Mouse (Mus musculus) kidney, adult 18-20 months (tissue): Measurements from ENCODE around the gene Sirt5.
A peak's percentile ranks its signal among the peaks of the same experiment; 100 is the strongest.

Experiments used
- DNase-seq: peaks from one replicate; pipeline ENCODE4 v3.0.0; 2021

Sirt5 gene

DNA sequence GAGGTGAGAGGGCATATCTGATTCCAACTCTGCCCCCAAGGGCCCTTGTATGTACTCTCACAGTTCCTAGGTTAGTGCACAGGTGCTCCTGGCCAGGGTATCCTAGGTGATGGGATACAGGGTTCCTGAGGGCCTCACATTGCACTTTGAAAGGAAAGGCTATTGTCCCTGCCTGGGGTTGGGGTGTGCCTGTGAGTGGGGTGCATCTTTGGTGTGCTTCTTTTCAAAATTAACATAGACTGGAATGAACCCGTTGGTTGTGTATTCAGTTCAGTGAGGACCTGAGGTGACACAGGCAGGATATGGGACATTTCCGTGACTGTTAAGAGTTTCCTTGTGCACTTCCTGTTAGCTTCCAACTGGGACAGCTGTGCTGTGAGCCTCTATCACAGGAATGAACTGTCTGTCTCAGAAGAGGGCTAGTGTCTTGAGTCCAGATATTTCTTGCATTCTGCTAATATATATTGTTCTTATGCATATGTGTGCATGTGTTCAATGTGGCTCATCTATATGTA lies 9.7 kb downstream of the Sirt5 start:
- DNase-seq: no peak

DNA sequence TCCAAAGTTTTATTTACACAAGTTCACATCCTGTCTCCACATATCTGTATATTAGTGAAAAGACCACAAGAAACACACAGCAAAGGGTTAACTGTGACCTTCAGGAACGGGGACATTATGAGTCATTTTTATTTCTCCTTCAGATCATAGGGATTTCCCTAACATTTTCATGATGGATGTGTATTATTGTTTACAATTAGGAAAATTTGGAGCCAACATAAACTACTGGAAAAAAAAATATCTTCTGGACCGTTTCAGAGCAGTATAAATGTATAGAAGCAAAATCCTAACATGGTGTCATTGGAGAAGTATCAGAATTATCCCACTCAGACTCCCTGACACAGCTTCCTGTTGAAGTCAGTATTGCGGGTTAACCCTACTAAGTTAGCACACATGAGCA lies 14.7 kb downstream of the Sirt5 start:
- DNase-seq: no peak

DNA sequence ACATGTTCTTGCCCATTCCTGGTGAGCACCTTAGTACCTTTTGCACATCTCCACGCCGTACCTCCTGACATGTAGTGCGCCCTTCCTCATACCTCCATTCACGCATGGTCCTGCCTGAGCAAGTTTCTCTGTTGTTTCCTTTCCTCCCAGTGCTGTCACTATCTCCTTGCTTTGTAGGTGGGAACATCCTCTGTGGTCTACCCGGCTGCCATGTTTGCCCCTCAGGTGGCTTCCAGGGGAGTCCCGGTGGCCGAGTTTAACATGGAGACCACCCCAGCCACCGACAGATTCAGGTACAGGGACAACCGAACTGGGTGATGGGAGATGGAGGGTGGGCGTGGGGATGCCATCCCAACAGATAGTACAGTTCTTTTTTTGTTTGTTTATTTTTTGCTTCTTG lies 20.0 kb downstream of the Sirt5 start:
- DNase-seq: no peak

DNA sequence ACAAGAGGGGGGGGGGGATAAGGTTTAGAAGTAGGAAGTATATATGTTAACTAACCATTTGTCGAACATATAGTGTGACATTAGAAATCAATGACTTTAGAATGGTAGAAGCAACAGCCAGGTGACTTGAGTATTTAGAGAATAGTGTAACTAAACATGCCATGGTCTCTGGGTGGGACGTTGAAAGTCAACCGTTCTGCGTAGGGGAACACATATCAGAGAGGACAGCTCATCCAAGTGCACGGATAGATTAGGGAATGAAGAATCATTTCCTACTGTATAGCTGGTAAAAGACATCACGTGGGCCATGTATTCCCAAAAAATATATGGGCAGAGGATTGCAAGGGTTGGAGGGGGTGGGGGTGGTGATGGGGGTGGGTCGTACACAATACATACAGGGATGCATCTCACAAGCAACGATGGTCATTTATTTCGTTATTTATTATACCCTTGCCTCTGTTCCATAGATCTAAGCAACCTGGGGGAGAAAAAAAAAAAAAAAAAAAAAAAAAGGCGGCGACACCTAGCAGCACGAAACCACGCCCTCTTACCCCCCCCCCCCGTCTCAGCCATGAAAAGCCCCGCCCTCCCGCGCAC lies 32.5 kb downstream of the Sirt5 start:
- DNase-seq: no peak

DNA sequence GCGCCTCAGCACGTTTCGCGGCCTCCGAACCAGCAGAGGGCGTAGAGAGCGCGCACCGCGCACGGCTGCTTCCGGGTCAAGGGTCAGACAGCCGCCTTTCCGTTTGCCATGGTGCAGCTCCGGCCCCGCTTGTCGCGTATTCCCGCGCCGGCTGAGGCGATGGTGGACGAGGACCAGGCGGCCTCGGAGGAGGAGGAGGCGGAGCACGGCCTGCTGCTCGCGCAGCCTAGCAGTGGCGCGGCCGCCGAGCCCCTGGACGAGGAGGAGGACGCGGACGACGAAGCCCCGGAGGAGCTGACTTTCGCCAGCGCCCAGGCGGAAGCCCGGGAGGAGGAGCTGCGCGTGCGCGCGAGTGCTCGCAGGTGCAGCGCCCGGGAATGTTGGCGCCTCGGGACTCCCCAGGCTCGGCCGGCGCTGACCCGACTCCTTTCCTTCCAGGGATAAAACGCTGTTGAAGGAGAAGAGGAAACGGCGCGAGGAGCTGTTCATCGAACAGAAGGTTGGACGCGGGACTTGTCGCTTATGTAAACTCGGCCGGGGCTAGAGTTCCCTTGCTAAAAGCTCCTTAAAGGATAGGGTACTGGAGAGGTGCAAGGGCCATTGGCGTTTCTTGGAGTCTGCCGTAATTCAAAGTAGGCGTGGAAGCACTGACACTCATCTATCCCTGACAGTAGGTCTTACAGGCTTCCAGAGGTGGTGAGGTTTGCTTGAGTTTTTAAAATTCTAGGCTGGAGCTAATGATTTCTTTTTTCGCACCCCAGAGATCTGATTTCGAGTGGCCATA lies 33.2 kb downstream of the Sirt5 start, which contains the start of gene Nol7:
TSS of gene Nol7 (plus strand) at position 94 of the 784 bp plus-strand sequence.
- DNase-seq: peak; percentile 99

DNA sequence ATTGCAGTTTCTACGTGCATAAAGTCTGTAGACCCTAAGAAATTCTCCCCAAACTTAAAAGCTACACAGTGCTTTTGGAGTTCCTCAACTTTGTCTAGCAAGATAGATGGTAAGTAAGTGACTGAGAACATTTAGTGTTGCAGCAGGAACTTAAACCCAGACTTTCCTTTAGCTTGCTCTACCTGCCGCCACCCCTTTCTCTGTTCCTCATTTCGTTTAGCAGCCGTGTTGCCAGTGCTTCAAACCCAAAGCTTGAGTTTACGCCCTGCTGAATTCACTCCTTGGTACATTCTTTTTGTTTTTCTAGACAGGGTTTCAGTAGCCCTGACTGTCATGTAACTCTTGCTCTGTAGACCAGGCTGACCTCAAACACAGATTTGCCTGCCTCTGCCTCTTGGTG lies 34.3 kb downstream of the Sirt5 start:
- DNase-seq: no peak

DNA sequence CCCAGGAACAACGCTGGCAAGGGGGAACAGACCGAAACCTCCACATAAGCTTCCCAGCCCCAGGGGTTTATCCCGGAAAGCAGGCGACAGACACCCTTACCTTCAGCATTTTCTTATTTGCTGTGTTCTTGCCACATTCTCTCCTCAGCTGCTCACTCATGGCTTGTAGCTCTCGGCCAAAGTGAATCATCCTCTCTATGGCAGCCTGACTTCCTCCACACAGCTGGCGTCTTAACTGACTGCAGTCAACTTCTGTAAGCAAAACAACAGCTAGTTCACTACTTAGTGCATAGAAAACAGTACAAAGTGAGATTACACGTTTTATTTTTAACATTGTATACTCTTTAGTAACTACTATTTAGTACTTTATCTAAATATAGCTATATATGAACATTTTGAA lies 47.0 kb downstream of the Sirt5 start:
- DNase-seq: no peak

DNA sequence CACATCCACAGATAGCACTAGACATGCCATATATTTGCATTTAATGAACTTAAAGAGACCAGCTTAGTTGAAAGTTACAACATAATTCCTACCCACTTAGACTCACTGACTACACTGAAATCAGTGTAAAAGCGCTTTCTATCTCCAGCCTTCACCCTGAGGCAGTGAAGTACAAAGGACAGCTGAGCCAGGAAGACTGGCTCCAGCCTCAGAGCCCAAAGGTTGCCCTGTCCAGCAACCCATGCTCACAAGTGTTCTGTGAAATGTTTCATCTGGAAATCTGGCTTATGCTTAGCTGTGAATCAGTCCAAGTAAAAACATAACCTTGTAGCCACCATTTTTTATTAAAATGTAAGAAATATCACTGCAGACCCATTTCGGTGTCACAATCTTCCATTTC lies 48.3 kb downstream of the Sirt5 start:
- DNase-seq: no peak

DNA sequence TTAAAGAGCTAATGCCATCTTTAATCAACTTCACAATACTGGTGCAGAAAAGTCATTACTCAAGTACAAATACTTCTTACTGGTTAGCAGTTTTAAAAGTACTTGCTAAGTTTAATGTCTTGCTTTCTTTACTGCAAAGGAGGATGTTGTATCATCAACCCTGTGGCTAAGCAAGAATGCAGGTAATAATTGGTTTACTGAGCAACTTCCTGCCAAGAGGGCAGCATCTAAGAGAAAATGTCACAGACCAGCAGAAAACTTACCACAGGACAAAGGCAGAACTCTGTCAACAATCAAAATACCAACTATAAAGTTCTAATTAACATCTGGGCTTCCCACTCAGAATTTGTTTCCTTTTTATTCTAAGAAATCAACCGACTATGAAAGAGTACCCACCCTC lies 50.0 kb downstream of the Sirt5 start:
- no peak for DNase-seq

DNA sequence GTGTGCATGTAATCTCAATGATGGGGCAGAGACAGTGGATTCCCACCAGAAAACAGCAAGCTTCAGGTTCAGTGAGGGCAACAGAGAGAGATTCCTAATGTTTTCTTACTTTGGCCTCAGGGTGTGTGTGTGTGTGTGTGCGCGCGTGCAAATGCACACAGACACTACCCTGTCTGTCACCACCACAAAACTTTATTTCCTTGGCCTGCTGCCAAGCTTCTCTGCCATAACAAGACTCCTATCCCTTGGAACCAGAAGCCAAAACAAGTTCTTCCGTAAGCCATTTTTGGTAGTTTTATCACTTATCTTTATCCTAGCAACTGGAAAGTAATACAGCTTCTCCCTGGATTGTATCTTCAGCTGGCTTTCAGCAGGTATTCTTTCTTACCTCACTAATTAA lies 63.1 kb downstream of the Sirt5 start:
- no peak for DNase-seq

DNA sequence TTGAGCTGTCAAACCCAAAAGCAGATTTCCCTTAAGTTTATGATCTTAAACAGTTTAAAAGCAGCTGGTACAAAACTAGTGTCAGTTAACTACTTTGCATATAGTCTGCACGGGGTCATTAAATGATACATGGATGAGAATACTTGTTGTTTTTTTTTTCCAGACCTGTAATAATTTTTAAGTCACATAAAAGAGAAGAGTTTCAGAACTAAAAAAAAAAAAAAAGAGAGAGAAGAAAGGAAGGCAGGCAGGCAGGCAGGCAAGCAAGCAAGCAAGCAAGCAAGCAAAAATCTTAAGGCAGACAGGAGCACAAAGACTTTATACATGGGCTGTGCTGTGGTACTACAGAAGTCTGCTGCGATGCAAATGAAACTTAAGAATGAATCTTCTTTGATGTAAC lies 68.1 kb downstream of the Sirt5 start:
- no peak for DNase-seq

DNA sequence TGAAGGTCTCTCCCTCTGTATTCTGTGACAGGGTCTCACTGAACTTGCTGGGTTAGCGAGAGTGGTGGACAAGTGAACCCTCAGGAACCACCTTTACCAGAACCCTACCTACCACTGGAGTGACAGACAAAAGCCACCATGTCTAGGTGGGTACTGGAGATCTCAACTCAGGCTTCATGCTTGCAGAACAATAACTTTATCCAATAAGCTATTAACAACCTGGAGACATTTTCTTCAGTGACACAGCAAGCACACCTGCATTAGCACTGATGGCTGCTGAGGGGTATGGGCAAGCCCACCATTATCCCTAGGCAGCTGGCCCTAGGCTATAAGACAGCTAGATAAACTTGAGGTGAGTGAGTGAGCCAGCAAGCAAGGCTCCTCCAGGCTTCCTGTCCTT lies 75.1 kb downstream of the Sirt5 start:
- DNase-seq: no peak

DNA sequence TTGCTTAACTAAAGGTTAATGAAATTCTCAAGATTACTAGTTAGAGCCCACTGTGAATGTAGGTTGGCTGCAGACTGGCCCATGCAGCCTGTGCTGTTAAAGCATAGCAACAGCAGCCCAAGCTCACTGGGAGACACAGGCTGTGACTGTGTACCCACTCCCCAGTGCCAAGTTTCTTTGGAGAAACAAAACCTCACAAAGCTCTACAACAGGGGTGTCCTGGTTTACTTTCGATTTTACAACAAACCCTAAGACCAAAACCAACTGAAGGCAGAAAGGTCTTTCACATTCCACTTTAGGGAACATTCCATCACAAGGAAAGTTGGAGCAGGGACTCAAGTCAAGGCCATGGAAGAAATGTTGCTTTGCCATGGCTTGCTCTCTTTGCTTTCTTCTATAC lies 77.3 kb downstream of the Sirt5 start:
- DNase-seq: no peak

DNA sequence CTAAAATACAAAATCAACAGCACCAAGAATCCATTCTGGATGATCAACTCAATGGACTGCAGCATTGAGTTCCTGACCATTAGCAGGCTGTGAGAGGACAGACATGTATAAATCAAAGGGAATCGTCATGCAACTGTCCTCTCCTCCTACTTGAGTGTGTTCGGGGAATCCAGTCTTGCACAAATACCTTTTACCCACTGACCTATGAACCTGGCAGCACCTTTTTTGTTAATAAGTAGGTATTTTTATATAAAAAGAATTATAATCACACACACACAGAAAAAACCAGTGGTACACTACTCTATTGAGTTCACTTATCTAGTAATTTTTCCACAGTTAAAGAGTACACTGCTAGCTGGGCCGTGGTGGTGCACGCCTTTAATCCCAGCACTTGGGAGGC lies 78.4 kb downstream of the Sirt5 start:
- no peak for DNase-seq

DNA sequence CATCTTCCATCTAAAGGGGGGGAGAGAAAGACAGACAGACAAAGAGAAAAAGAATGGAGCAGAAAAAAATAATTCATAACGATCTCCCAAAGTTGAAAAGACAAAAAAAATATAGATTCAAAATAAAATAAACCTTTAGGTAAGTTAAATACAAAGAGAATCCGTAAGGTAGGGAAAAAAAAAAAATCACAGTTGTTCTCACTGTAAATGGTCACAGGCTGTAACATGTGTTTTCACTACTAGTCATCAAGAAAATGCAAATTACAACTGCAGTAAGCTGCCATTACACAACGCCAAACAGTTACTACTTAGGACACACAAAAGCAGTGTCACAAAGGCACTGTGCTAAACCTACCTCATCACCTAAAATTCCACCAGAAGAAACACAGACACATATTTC lies 79.4 kb downstream of the Sirt5 start:
- DNase-seq: no peak
